Mouse (Mus musculus): ENCODE results near the gene Cyp1a2. TPM values are rescaled to one million over a fixed set of nuclear protein-coding genes. Genes with fewer than 3 reads are reported as not detected.
"Not testable (repeated sequence)": the region's sequence is repeated elsewhere in the genome, so short reads cannot be mapped to it uniquely, and the experiment has no call there.

The Cyp1a2 gene
- not detected for total RNA-seq (2021)
- long read RNA-seq, experiment 1 = 0 reads
- long read RNA-seq, experiment 2 = 0 reads

- no peak for DNase-seq
These were observed at the start of gene Cyp1a2 for GRCm38 (mm10) chr9:57683520-57683919. Gene Cyp1a2 (minus strand): TSS chr9:57683703.

- no peak for DNase-seq
These were observed 44.8 kb upstream of the Cyp1a2 start for GRCm38 (mm10) chr9:57728312-57728711.

GRCm38 (mm10) chr9:57724701-57725100 lies 41.2 kb upstream of the Cyp1a2 start:
- DNase-seq = no peak

- DNase-seq = peak; percentile 53
These were observed 40.3 kb upstream of the Cyp1a2 start for GRCm38 (mm10) chr9:57723796-57724195.

GRCm38 (mm10) chr9:57723315-57723715 lies 39.8 kb upstream of the Cyp1a2 start:
- peak; percentile 86 for DNase-seq

- no peak for DNase-seq
These were observed 38.9 kb upstream of the Cyp1a2 start for GRCm38 (mm10) chr9:57722371-57722770.

GRCm38 (mm10) chr9:57720736-57721135 lies 37.2 kb upstream of the Cyp1a2 start:
- DNase-seq = no peak

GRCm38 (mm10) chr9:57718408-57718807 lies 34.9 kb upstream of the Cyp1a2 start:
- no peak for DNase-seq

- no peak for DNase-seq
These were observed 28.7 kb upstream of the Cyp1a2 start for GRCm38 (mm10) chr9:57712194-57712593.

- not testable (repeated sequence) for DNase-seq
These were observed 26.7 kb upstream of the Cyp1a2 start for GRCm38 (mm10) chr9:57710214-57710613.

GRCm38 (mm10) chr9:57708720-57709274 lies 25.3 kb upstream of the Cyp1a2 start:
- DNase-seq = no peak

GRCm38 (mm10) chr9:57708068-57708719 lies 24.7 kb upstream of the Cyp1a2 start, which contains the start of gene Edc3:
Gene Edc3 (plus strand): TSS chr9:57708540.
- peak; percentile 84 for DNase-seq

- no peak for DNase-seq
These were observed 23.0 kb upstream of the Cyp1a2 start for GRCm38 (mm10) chr9:57706496-57706895.

GRCm38 (mm10) chr9:57698466-57699150 lies 15.1 kb upstream of the Cyp1a2 start:
- no peak for DNase-seq

- no peak for DNase-seq
These were observed 13.9 kb upstream of the Cyp1a2 start for GRCm38 (mm10) chr9:57697380-57697779.

- DNase-seq = peak; percentile 59
These were observed 13.1 kb upstream of the Cyp1a2 start for GRCm38 (mm10) chr9:57696380-57697285.

GRCm38 (mm10) chr9:57694108-57694507 lies 10.6 kb upstream of the Cyp1a2 start:
- no peak for DNase-seq

GRCm38 (mm10) chr9:57688606-57689005 lies 5.1 kb upstream of the Cyp1a2 start:
- no peak for DNase-seq

GRCm38 (mm10) chr9:57688158-57688557 lies 4.7 kb upstream of the Cyp1a2 start:
- DNase-seq = no peak

GRCm38 (mm10) chr9:57687751-57688150 lies 4.2 kb upstream of the Cyp1a2 start, which contains the start of gene Cyp1a1:
Gene Cyp1a1 (plus strand): TSS chr9:57687928.
- no peak for DNase-seq

GRCm38 (mm10) chr9:57686011-57686410 lies 2.5 kb upstream of the Cyp1a2 start:
- DNase-seq = no peak

- no peak for DNase-seq
These were observed 2.1 kb downstream of the Cyp1a2 start for GRCm38 (mm10) chr9:57681411-57681810.

Measured in gastrocnemius, postnatal 25 days (tissue).